Mouse (Mus musculus): ENCODE data around the gene Negr1.

Negr1 gene

GRCm38 (mm10) chr3:156561524-156562423, at the start of gene Negr1:
Gene Negr1, plus strand, starts transcription at chr3:156561794.
- in situ Hi-C loops (cut with MboI; ENCODE audit: unreplicated experiment in 2 of 2): no loop called here

- in situ Hi-C loops (cut with MboI; ENCODE audit: unreplicated experiment in 2 of 2): no loop called here
These were observed 35.1 kb upstream of the Negr1 start for GRCm38 (mm10) chr3:156526461-156526933.

- in situ Hi-C loops (cut with MboI; ENCODE audit: unreplicated experiment in 2 of 2): no loop called here
These were observed 34.2 kb upstream of the Negr1 start for GRCm38 (mm10) chr3:156527231-156527995.

GRCm38 (mm10) chr3:156559441-156559825, 2.2 kb upstream of the Negr1 start:
- in situ Hi-C loops (cut with MboI; ENCODE audit: unreplicated experiment in 2 of 2): no loop called here

- in situ Hi-C loops (cut with MboI; ENCODE audit: unreplicated experiment in 2 of 2): no loop called here
These were observed 1.6 kb upstream of the Negr1 start for GRCm38 (mm10) chr3:156559826-156560471.

- in situ Hi-C loops (cut with MboI; ENCODE audit: unreplicated experiment in 2 of 2): no loop called here
These were observed 828 bp upstream of the Negr1 start for GRCm38 (mm10) chr3:156560766-156561165.

- in situ Hi-C loops (cut with MboI; ENCODE audit: unreplicated experiment in 2 of 2): no loop called here
These were observed 811 bp downstream of the Negr1 start for GRCm38 (mm10) chr3:156562424-156562785.

GRCm38 (mm10) chr3:156562796-156563195, 1.2 kb downstream of the Negr1 start:
- in situ Hi-C loops (cut with MboI; ENCODE audit: unreplicated experiment in 2 of 2): no loop called here

- in situ Hi-C loops (cut with MboI; ENCODE audit: unreplicated experiment in 2 of 2): no loop called here
These were observed 1.8 kb downstream of the Negr1 start for GRCm38 (mm10) chr3:156563353-156563752.

- in situ Hi-C loops (cut with MboI; ENCODE audit: unreplicated experiment in 2 of 2): no loop called here
These were observed 11.9 kb downstream of the Negr1 start for GRCm38 (mm10) chr3:156573465-156573864.

- in situ Hi-C loops (cut with MboI; ENCODE audit: unreplicated experiment in 2 of 2): no loop called here
These were observed 14.7 kb downstream of the Negr1 start for GRCm38 (mm10) chr3:156576292-156576691.

- in situ Hi-C loops (cut with MboI; ENCODE audit: unreplicated experiment in 2 of 2): no loop called here
These were observed 29.0 kb downstream of the Negr1 start for GRCm38 (mm10) chr3:156590612-156591011.

GRCm38 (mm10) chr3:156591125-156591524, 29.5 kb downstream of the Negr1 start:
- in situ Hi-C loops (cut with MboI; ENCODE audit: unreplicated experiment in 2 of 2): no loop called here

GRCm38 (mm10) chr3:156606846-156607245, 45.3 kb downstream of the Negr1 start:
- in situ Hi-C loops (cut with MboI; ENCODE audit: unreplicated experiment in 2 of 2): no loop called here

- in situ Hi-C loops (cut with MboI; ENCODE audit: unreplicated experiment in 2 of 2): no loop called here
These were observed 58.3 kb downstream of the Negr1 start for GRCm38 (mm10) chr3:156619921-156620320.

- in situ Hi-C loops (cut with MboI; ENCODE audit: unreplicated experiment in 2 of 2): no loop called here
These were observed 67.0 kb downstream of the Negr1 start for GRCm38 (mm10) chr3:156628594-156628993.

GRCm38 (mm10) chr3:156632942-156633341, 71.3 kb downstream of the Negr1 start:
- in situ Hi-C loops (cut with MboI; ENCODE audit: unreplicated experiment in 2 of 2): no loop called here

GRCm38 (mm10) chr3:156639382-156639781, 77.8 kb downstream of the Negr1 start:
- in situ Hi-C loops (cut with MboI; ENCODE audit: unreplicated experiment in 2 of 2): no loop called here

- in situ Hi-C loops (cut with MboI; ENCODE audit: unreplicated experiment in 2 of 2): no loop called here
These were observed 82.2 kb downstream of the Negr1 start for GRCm38 (mm10) chr3:156643710-156644363.

- in situ Hi-C loops (cut with MboI; ENCODE audit: unreplicated experiment in 2 of 2): no loop called here
These were observed 86.8 kb downstream of the Negr1 start for GRCm38 (mm10) chr3:156648378-156648777.

- in situ Hi-C loops (cut with MboI; ENCODE audit: unreplicated experiment in 2 of 2): no loop called here
These were observed 101.0 kb downstream of the Negr1 start for GRCm38 (mm10) chr3:156662553-156662952.

All from v-Abl transformed pro-B cells (cell line).